Mouse (Mus musculus) bone marrow macrophage, adult 2 months (primary cell): Measurements from ENCODE around the gene Olfr159.

Source experiments
- CTCF ChIP-seq: IDR thresholded peaks from 2 replicates; pipeline ENCODE4 v1.5.1; 2012; ENCODE audit warnings: low read depth, mild to moderate bottlenecking, low read length, moderate library complexity
- POLR2A ChIP-seq: IDR thresholded peaks from 2 replicates; pipeline ENCODE4 v1.6.1; 2012; ENCODE audit warnings: mild to moderate bottlenecking, low read depth, low read length, borderline replicate concordance

- TF ChIP-seq POLR2A (no peak), CTCF (peak; percentile 53)
Measured at GRCm38 (mm10) chr4:43760460-43760859, 10.3 kb downstream of the Olfr159 start.
